Mouse (Mus musculus) hindbrain, postnatal 0 days (tissue): ENCODE data around the gene Plcb3. TPM values are rescaled to one million over a fixed set of nuclear protein-coding genes. Genes with fewer than 3 reads are reported as not detected.

ENCODE experiments used
- ATAC-seq: fragments of 200-750 bp; cut with Nextera tagmentation; 2 replicates; pipeline ENCODE4 v1.8.0; 2017; ENCODE audit warnings: mild to moderate bottlenecking, moderate TSS enrichment, moderate library complexity
- DNase-seq: peaks from one replicate; pipeline ENCODE4 v3.0.0-alpha.2; 2015; ENCODE audit warnings: low spot score
- H3K27ac ChIP-seq: fragments of 300-500 bp; sonication (generic); 2 replicates; pipeline ENCODE4 v1.5.1; 2014; ENCODE audit warnings: mild to moderate bottlenecking
- H3K27me3 ChIP-seq: fragments of 300-500 bp; sonication (generic); 2 replicates; pipeline ENCODE4 v1.6.1; 2014; ENCODE audit warnings: low read length, mixed read lengths; ENCODE audit not compliant: insufficient read depth
- H3K36me3 ChIP-seq: fragments of 300-500 bp; sonication (generic); 2 replicates; pipeline ENCODE4 v1.6.1; 2014; ENCODE audit warnings: low read length, mixed read lengths; ENCODE audit not compliant: insufficient read depth
- H3K4me1 ChIP-seq: fragments of 300-500 bp; sonication (generic); 2 replicates; pipeline ENCODE4 v1.6.1; 2014; ENCODE audit warnings: antibody characterized with exemption, low read length, mixed read lengths; ENCODE audit not compliant: insufficient read depth
- H3K4me2 ChIP-seq: fragments of 300-500 bp; sonication (generic); 2 replicates; pipeline ENCODE4 v1.6.1; 2014; ENCODE audit warnings: low read depth, mild to moderate bottlenecking, low read length, moderate library complexity, mixed read lengths
- H3K4me3 ChIP-seq: fragments of 300-500 bp; sonication (generic); 2 replicates; pipeline ENCODE4 v1.5.1; 2014; ENCODE audit warnings: low read length
- H3K9ac ChIP-seq: fragments of 300-500 bp; sonication (generic); replicated peaks from 2 replicates; pipeline ENCODE4 v1.6.1; 2014; ENCODE audit warnings: mild to moderate bottlenecking, low read length, moderate library complexity, mixed read lengths
- H3K9me3 ChIP-seq: fragments of 300-500 bp; sonication (generic); 2 replicates; pipeline ENCODE4 v1.6.1; 2016; ENCODE audit warnings: low read length, mixed read lengths
- CTCF ChIP-seq: IDR thresholded peaks from 2 replicates; pipeline ENCODE4 v1.5.1; 2016; ENCODE audit warnings: antibody characterized with exemption, control low read depth, low read depth
- WGBS: fragments of 180-500 bp; shearing (Covaris S2); extraction: QIAGEN DNeasy Blood & Tissue Kit; methylation state at CpG from one replicate; pipeline ENCODE4 v1.1.7; 2014; 5-methylcytosine and 5-hydroxymethylcytosine counted together
- polyA plus RNA-seq: library from polyadenylated mRNA; unstranded; fragments of >200 nt; fragmentation: Nextera tagmentation; extraction: Ambion mirVana; gene quantifications from 2 replicates; pipeline ENCODE4 v1.2.1, GENCODE M21; 2015
- total RNA-seq: library from RNA; depleted of rRNA; stranded (reverse); fragments of >200 nt; gene quantifications from 2 replicates; pipeline ENCODE4 v1.2.3, GENCODE M21; 2014

Plcb3 gene
- total and polyA plus RNA-seq, 2 experiments from 2014 or later = 11.1 to 18.5 TPM

DNA sequence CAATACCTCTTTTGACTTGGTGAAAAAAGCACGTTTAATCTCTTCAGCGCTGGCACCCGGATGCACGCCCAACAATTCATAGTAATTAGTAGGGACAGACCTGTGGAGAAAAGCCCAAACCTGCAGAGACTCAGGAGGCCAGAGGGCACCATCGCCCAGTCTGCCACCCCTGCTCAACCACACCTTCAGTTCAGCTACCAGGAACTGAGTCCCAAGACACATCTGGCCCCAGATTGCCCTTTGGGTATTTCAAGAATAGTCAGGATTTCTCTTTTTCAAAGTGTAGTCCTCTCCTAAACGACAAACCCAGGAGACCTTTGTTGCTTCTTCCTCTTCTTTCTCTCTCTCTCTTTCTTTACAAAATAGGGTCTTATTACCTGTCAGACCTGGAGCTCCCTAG is 14.4 kb upstream of the Plcb3 start:
- Histone ChIP-seq H3K4me1 (peaks cover 11% of the 10 kb centered on the region; the same call in 1 of the 2 replicates), H3K27me3 (no peaks in the 10 kb centered on the region), H3K36me3 (no peaks in the 10 kb centered on the region), H3K9me3 (no peaks in the 10 kb centered on the region), H3K9ac (no peak overlapping the region), H3K27ac (no peak overlapping the region), H3K4me2 (no peak overlapping the region), H3K4me3 (no peak overlapping the region)
- DNase-seq (no peak), ATAC-seq (no peak)
- TF ChIP-seq CTCF = no peak
- 88% methylated on average over 6 of the region's 6 CpGs for WGBS

DNA sequence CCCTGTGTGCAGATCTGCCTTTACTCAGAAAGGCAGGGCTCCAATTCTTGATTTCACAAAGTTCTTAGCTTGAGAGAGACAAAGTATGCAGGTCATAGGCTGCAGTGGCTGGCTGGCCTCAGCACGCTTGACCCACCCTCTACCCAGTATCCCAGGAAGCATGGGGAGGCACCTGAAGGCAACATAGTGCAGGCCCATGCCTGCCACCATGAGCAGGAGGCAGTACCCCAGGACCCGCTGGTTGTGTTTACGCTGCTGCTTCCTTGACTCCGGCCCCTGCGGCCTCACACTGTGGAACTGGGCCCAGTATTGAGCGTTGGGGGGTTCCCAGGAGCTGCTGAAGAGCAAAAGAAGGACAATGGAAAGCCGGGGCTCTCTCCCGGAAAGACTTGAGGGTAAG is 13.0 kb upstream of the Plcb3 start:
- no peak for DNase-seq
- WGBS = 87% methylated on average over 8 of the region's 8 CpGs

DNA sequence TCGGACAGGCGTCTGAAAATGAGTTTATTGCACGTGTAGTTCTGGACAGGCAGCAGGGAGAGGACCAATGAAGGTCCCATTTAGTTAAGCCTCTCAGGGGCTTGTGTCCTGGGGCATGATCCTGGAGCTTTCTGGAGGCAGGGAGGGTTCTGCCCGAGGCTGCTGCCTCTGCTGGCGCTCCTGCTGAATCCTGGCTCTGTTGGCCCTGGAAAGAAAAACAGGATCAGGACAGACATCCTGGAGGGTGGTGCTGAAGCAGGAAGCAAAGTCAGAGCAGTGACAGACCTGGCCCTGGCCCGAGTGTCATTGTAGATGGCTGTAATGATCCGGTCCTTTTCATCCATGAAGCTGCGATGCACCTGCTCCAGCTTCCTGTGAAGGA is 11.6 kb upstream of the Plcb3 start:
- DNase-seq (no peak), ATAC-seq (peak; percentile 1; the same call in 1 of the 2 replicates)
- H3K4me3 ChIP-seq = peak overlapping the region; percentile 58
- H3K36me3 ChIP-seq = peaks cover 13% of the 10 kb centered on the region; the same call in 1 of the 2 replicates
- no peaks in the 10 kb centered on the region for H3K27me3 ChIP-seq
- WGBS = under 1% methylated on average over 8 of the region's 8 CpGs
- peak overlapping the region; percentile 78 for H3K9ac ChIP-seq
- H3K4me1 ChIP-seq = no peaks in the 10 kb centered on the region
- H3K27ac ChIP-seq = peak overlapping the region; percentile 75
- H3K9me3 ChIP-seq = no peaks in the 10 kb centered on the region
- H3K4me2 ChIP-seq = peak overlapping the region; percentile 79
- TF ChIP-seq CTCF = no peak

More for the DNA sequence above, 13.0 kb upstream of the Plcb3 start:
- no peaks in the 10 kb centered on the region for H3K4me1 ChIP-seq
- H3K27ac ChIP-seq = no peak overlapping the region
- no peak for TF ChIP-seq CTCF
- ATAC-seq = no peak
- no peaks in the 10 kb centered on the region for H3K27me3 ChIP-seq
- H3K9ac ChIP-seq = no peak overlapping the region
- peaks cover 8% of the 10 kb centered on the region; the same call in 1 of the 2 replicates for H3K36me3 ChIP-seq
- H3K4me3 ChIP-seq = no peak overlapping the region
- H3K4me2 ChIP-seq = no peak overlapping the region
- no peaks in the 10 kb centered on the region for H3K9me3 ChIP-seq

DNA sequence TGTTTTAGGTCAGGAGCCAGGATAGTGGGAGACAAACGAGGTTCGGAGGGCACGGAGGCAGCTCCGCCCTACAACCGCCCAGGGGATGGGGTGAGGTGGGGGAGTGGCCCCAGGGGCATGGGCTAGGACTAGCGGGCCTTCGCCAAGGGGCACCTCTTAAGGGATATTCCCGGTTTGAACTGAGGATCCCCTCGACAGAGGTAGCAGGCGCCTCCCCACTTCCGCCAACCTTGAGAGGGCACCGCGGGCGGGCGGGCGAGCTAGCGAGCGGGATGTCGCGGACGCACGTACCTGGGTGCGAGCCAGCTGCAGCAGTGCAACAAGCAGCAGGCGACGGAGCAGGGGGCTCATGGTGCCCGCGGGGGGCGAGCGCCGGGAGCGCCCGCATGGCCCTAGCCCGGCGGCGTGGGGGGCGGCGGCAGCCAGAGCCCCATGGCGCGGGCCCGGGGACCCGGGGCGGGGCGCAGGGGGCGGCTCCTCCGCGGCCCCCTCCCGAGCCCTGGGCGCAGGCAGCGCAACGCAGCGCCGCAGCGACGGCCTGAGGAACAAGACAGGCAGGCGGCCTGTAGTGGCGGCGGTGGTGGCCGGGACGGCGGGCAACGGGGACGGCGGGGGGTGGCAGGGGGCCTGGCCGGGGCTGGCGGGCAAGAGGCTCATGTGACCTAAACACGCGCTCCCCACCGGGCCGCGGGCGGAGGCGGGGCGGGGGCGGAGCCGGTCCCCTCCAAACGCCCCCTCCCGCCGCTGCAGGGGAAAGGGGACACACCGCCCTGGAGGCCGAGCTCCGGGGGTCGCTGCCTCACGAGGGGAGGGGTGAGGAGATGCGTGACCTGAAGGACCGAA is 11.0 kb upstream of the Plcb3 start, which contains the start of gene Vegfb:
Vegfb (minus strand) TSS at position 591 of the 843 bp plus-strand sequence.
- WGBS = 3% methylated on average over 70 of the region's 85 CpGs

DNA sequence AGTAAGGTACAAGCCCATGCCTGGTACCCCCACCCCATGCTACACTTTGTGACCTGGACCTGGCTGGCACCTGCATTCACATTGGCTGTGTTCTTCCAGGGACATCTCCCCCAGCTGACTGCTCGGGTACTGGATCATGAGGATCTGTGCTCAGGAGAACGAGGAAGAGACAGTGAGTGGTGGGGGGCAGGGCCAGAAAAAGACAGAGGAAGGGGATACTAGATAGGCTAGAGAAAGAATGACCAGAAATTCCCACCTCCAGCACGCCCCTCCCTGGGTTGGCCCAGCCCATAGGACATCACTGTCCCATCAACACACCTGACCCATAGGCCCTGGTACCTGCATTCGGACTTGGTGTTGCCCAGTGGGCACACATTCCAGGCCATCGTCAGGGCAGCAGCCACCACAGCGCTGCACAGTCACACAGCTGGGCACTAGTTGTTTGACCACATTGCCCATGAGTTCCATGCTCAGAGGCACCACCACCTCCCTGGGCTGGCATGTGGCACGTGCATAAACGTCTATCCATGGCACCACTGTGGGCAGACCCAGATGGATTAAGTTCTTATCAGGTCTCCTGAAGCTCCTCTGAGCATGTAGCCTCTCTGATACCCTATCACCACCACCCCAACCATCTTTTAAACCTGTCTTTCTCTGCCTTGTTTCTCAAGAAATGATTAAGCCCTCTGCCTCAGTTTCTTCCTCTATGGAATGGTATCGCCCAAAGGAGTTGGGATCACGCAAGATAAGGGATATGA is 9.9 kb upstream of the Plcb3 start:
- DNase-seq = no peak
- Histone ChIP-seq H3K27me3 (no peaks in the 10 kb centered on the region), H3K9ac (peak overlapping the region; percentile 78; the same call in 1 of the 2 replicates), H3K4me2 (peak overlapping the region; percentile 79), H3K4me1 (peaks cover 4% of the 10 kb centered on the region), H3K36me3 (peaks cover 19% of the 10 kb centered on the region; the same call in 1 of the 2 replicates), H3K4me3 (no peak overlapping the region), H3K9me3 (no peaks in the 10 kb centered on the region), H3K27ac (peak overlapping the region; percentile 75; the same call in 1 of the 2 replicates)
- ATAC-seq = no peak
- 75% methylated on average over 10 of the region's 10 CpGs for WGBS
- TF ChIP-seq CTCF = no peak

More for the DNA sequence above, 11.0 kb upstream of the Plcb3 start, which contains the start of gene Vegfb:
- Histone ChIP-seq H3K9ac (peak within 1 kb of the TSS; percentile 78), H3K27me3 (no peaks in the 10 kb centered on the region), H3K36me3 (peaks cover 17% of the 10 kb centered on the region; the same call in 1 of the 2 replicates), H3K27ac (peak within 1 kb of the TSS; percentile 75), H3K4me1 (no peaks in the 10 kb centered on the region), H3K4me2 (peak within 1 kb of the TSS; percentile 79), H3K4me3 (peak within 1 kb of the TSS; percentile 58), H3K9me3 (no peaks in the 10 kb centered on the region)
- ATAC-seq = peak; percentile 52
- DNase-seq = peak; percentile 72
- no peak for TF ChIP-seq CTCF

DNA sequence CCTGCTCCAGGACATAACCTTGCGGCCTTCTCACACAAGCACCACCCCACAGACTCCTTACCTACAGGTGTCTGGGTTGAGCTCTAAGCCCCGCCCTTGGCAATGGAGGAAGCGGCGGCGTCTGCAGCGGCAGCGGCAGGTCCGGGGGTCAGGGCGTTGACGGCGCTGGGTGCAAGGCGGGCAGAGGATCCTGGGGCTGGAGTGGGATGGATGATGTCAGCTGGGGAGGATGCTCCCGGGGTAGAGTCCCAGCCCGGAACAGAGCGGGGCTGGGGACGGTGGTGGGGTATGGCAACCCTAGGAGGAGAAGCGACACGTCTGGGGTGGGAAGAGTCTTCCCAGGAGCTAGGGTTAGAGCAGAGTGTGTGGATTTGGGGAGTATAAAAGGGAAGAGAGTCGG is 9.0 kb upstream of the Plcb3 start:
- no peak overlapping the region for H3K9ac ChIP-seq
- no peak overlapping the region for H3K27ac ChIP-seq
- DNase-seq (no peak), ATAC-seq (no peak)
- H3K4me1 ChIP-seq = peaks cover 8% of the 10 kb centered on the region
- 87% methylated on average over 19 of the region's 19 CpGs for WGBS
- H3K4me3 ChIP-seq = no peak overlapping the region
- no peak overlapping the region for H3K4me2 ChIP-seq
- peaks cover 19% of the 10 kb centered on the region; the same call in 1 of the 2 replicates for H3K36me3 ChIP-seq
- no peak for TF ChIP-seq CTCF
- H3K9me3 ChIP-seq = no peaks in the 10 kb centered on the region
- no peaks in the 10 kb centered on the region for H3K27me3 ChIP-seq
